Mouse (Mus musculus) stomach, embryonic 14.5 days (tissue): ENCODE data around the gene Dram1. TPM values are rescaled to one million over a fixed set of nuclear protein-coding genes. Genes with fewer than 3 reads are reported as not detected.

Experiments used
- ATAC-seq: fragments of 200-750 bp; cut with Nextera tagmentation; 2 replicates; pipeline ENCODE4 v1.8.0; 2017; ENCODE audit warnings: low read depth, moderate TSS enrichment; ENCODE audit not compliant: insufficient number of reproducible peaks, insufficient read depth, low FRiP score
- H3K27ac ChIP-seq: fragments of 300-500 bp; sonication (generic); 2 replicates; pipeline ENCODE4 v1.5.1; 2014; ENCODE audit warnings: mild to moderate bottlenecking, low read length, moderate library complexity, mixed read lengths
- H3K27me3 ChIP-seq: fragments of 300-500 bp; sonication (generic); 2 replicates; pipeline ENCODE4 v1.6.1; 2014; ENCODE audit warnings: low read length, control low read depth, mixed read lengths; ENCODE audit not compliant: control insufficient read depth, insufficient read depth
- H3K36me3 ChIP-seq: fragments of 300-500 bp; sonication (generic); 2 replicates; pipeline ENCODE4 v1.6.1; 2014; ENCODE audit warnings: mild to moderate bottlenecking, control low read depth, low read length, moderate library complexity, mixed read lengths; ENCODE audit not compliant: control insufficient read depth, insufficient read depth
- H3K4me1 ChIP-seq: fragments of 300-500 bp; sonication (generic); 2 replicates; pipeline ENCODE4 v1.6.1; 2014; ENCODE audit warnings: low read length, control low read depth, mixed read lengths; ENCODE audit not compliant: control insufficient read depth, insufficient read depth
- H3K4me2 ChIP-seq: fragments of 300-500 bp; sonication (generic); replicated peaks from 2 replicates; pipeline ENCODE4 v1.6.1; 2014; ENCODE audit warnings: low read depth, low read length, control low read depth
- H3K4me3 ChIP-seq: fragments of 300-500 bp; sonication (generic); 2 replicates; pipeline ENCODE4 v1.5.1; 2014; ENCODE audit warnings: low read depth, low read length, control low read depth
- H3K9ac ChIP-seq: fragments of 300-500 bp; sonication (generic); replicated peaks from 2 replicates; pipeline ENCODE4 v1.6.1; 2014; ENCODE audit warnings: low read depth, mild to moderate bottlenecking, control low read depth, low read length, moderate library complexity, mixed read lengths
- H3K9me3 ChIP-seq: fragments of 300-500 bp; sonication (generic); 2 replicates; pipeline ENCODE4 v1.6.1; 2016; ENCODE audit warnings: low read depth, low read length, control low read depth; ENCODE audit not compliant: control insufficient read depth
- WGBS: fragments of 180-500 bp; shearing (Covaris S2); extraction: QIAGEN DNeasy Blood & Tissue Kit; methylation state at CpG from one replicate; pipeline ENCODE4 v1.1.7; 2014; 5-methylcytosine and 5-hydroxymethylcytosine counted together
- polyA plus RNA-seq: library from polyadenylated mRNA; unstranded; fragments of >200 nt; fragmentation: Nextera tagmentation; extraction: Ambion mirVana; gene quantifications from 2 replicates; pipeline ENCODE4 v1.2.1, GENCODE M21; 2014

Dram1 gene
- polyA plus RNA-seq, result 2.7 and 3.3 TPM in 2 replicates

DNA sequence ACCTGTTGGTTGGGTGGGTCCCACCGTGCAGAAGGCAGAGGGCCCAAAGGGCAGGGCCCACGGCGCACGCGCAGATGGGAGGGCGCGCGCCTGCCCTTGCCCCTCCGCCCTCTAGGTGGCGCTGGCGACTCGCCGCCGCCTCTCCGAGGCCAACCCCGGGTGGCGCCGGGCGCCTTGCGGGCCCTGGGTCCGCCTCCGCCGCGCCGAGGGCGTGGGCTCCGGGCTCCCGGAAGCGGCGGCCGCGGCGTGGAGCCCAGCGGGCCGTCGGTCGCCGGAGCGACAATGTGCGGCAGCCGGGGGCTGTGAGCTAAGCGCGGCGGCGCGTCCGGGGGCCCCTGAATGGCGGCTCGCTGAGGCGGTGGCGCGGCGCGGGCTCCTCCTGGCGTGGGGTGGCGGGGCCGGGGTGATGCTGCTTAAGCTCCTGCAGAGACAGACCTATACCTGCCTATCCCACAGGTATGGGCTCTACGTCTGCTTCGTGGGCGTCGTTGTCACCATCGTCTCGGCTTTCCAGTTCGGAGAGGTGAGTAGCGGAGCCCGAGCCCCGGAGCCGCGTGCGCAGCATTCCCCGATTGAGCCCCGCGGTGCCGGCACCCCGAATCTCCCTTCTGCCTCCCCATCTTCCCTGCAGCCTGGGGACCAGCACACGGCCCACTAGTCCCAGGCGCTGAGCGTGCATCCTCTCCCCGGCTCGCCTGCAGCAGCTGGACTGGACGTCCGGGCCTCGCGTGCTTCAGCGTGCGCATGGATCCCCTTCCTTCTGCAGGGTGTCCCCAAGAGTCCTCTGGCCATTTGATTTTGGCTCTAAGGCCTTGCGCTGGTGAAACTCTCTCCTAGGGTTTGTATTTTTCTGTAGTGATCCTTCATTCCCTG, at the start of gene Dram1, which contains the start of gene Gnptab:
Gene Dram1, minus strand, starts transcription at position 68 of the 873 bp plus-strand sequence.
Gene Gnptab, plus strand, starts transcription at position 120 of the 873 bp plus-strand sequence.
- peak within 1 kb of the TSS; percentile 32 for H3K9ac ChIP-seq
- H3K4me2 ChIP-seq, result peak within 1 kb of the TSS; percentile 82
- WGBS, result under 1% methylated on average over 86 of the region's 87 CpGs
- H3K27me3 ChIP-seq, result no peaks in the 10 kb centered on the region
- H3K4me1 ChIP-seq, result peaks cover 8% of the 10 kb centered on the region; the same call in 1 of the 2 replicates
- H3K27ac ChIP-seq, result peak within 1 kb of the TSS; percentile 13; the same call in 1 of the 2 replicates
- no peaks in the 10 kb centered on the region for H3K9me3 ChIP-seq
- ATAC-seq, result peak; percentile 90
- no peaks in the 10 kb centered on the region for H3K36me3 ChIP-seq
- peak within 1 kb of the TSS; percentile 73 for H3K4me3 ChIP-seq

DNA sequence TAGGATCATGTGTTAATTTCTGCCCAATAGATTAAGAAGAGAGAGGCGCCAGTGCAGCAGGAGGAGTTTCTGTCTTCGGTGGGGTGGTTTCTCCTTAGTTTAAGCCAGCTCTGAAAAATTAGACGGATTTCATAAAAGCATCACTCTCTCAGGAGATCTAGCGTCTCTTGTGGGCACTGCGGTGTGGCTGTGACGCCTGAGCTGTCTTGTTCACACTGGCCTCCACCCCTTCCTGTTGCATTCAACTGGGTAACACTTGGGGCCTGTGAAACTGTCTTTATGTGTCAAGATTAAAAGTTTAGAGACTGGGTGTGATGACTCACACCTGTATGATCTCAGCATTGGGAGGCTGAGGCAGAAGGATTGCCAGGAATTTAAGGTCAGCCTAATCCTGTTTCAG, 49.1 kb upstream of the Dram1 start:
- 85% methylated on average over 6 of the region's 6 CpGs for WGBS
- Histone ChIP-seq H3K27ac (no peak overlapping the region), H3K4me2 (no peak overlapping the region), H3K27me3 (no peaks in the 10 kb centered on the region), H3K9ac (no peak overlapping the region), H3K4me1 (no peaks in the 10 kb centered on the region), H3K9me3 (no peaks in the 10 kb centered on the region), H3K4me3 (no peak overlapping the region), H3K36me3 (peaks cover 4% of the 10 kb centered on the region; the same call in 1 of the 2 replicates)
- ATAC-seq, result no peak

DNA sequence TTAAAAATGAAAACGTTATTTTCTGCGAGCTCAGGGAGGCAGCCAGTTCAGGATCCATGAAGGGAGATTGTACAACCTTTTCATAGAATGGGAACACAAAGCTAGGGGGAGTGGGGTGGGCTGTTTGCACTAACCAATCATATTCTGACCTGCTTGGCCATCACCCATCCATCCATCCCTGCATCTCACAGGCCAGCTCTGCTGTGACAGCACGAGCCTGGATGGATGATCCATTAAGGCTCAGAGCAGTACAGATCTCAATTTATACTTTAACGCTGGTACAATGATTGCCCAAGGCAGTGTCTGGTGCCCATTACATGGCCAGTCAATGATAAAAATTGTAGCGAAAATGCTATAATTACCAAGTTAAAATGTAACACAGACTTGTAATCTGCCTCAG, 48.0 kb upstream of the Dram1 start:
- no peak for ATAC-seq

DNA sequence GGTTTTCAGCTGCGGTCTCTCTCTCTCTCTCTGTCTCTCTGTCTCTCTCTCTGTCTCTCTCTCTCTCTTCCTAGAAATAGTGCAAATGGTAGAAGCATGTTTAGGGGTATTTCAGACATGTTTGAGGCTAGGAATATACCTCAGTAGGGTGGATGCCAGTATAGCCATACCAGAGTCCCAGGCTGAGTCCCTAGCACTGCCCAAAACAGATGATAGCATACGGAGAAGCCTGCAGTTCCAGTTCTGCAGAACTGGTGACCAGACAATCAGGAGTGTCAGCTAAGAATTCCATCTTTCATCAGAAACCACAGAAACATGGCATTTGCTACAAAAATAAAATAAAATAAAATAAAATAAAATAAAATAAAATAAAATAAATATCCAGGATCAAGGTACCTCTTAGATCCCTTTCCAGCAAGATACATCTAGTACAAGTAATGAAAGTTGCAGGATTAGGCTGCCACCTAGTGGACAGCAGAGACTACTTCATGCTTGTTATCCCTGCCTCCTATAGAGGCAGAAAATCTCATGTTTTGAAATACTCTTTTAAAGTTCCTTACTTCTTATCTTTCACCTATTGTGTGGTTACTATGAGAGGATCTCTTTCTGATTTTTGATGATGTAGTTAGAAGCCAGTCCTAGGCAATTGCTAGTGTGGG, 47.4 kb upstream of the Dram1 start:
- Histone ChIP-seq H3K36me3 (peaks cover 4% of the 10 kb centered on the region; the same call in 1 of the 2 replicates), H3K9me3 (no peaks in the 10 kb centered on the region), H3K9ac (no peak overlapping the region), H3K27me3 (no peaks in the 10 kb centered on the region), H3K4me3 (no peak overlapping the region), H3K27ac (no peak overlapping the region), H3K4me1 (no peaks in the 10 kb centered on the region), H3K4me2 (no peak overlapping the region)
- 94% methylated on average over 2 of the region's 2 CpGs for WGBS
- peak; percentile 49; the same call in 1 of the 2 replicates for ATAC-seq

More for the DNA sequence above, 48.0 kb upstream of the Dram1 start:
- H3K27me3 ChIP-seq, result no peaks in the 10 kb centered on the region
- no peaks in the 10 kb centered on the region for H3K9me3 ChIP-seq
- peaks cover 4% of the 10 kb centered on the region; the same call in 1 of the 2 replicates for H3K36me3 ChIP-seq
- WGBS, result 69% methylated on average over 5 of the region's 5 CpGs
- no peaks in the 10 kb centered on the region for H3K4me1 ChIP-seq
- no peak overlapping the region for H3K27ac ChIP-seq
- H3K9ac ChIP-seq, result no peak overlapping the region
- H3K4me3 ChIP-seq, result no peak overlapping the region
- H3K4me2 ChIP-seq, result no peak overlapping the region

DNA sequence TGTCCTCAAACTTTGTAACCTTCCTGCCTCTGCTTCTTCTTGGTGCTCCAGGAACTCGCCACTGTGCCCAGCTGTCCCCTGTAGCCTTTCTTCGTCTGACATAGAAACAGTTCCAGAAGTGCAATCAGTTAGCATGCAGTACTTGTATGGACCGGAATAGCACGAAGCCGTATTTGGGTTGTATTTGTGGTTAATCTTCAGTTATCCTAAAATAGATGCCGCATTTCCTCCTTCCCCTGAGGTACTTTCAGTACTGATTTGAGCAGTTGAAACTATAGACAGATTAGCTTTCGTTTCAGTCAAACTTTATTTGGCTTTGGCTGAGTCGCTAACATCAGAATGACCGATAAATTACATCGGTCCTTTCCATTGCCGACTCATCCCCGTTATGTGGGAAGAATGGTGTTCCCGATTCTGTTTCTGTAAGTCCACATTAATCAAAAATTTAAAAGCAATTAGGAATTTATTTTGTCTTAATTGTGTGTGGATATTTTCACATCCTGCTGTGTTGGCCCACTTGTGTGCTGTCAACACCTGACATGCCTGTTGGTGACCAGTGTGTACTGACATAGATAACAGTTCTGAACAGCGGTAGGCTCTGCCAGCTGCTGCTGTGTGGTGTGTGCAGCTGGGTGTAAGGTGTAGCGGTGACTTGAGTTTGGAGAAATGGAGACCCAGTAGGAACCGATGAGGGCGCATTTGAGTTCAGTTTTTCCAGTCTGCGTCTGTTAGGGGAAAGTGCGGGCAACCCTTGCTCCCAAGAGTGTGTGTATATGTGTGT, 42.0 kb upstream of the Dram1 start:
- H3K9ac ChIP-seq, result no peak overlapping the region
- no peaks in the 10 kb centered on the region for H3K27me3 ChIP-seq
- no peak for ATAC-seq
- no peak overlapping the region for H3K27ac ChIP-seq
- H3K4me3 ChIP-seq, result no peak overlapping the region
- H3K36me3 ChIP-seq, result no peaks in the 10 kb centered on the region; the same call in 1 of the 2 replicates
- 94% methylated on average over 19 of the region's 19 CpGs for WGBS
- no peaks in the 10 kb centered on the region for H3K9me3 ChIP-seq
- no peak overlapping the region for H3K4me2 ChIP-seq
- no peaks in the 10 kb centered on the region for H3K4me1 ChIP-seq

DNA sequence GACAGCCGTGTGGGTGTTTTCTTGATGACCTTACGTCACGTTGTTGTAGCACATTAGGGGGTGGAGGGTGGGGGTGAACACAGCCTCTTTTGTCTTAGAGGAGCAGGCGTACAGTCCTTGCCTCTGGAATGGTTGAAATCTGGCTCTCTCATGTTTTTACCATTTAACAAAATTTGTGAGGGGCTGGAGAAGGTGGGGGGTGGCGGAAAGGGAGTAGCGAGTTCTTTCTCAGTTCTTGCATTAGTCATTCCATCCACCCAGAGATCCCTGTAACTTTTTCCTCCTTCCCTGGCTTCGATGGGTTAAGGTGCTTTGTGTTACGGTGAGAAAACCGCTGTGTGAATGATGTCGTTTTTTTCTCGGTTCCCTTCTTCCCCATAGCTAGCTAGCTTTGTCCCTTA, 41.3 kb upstream of the Dram1 start:
- H3K9me3 ChIP-seq, result no peaks in the 10 kb centered on the region
- no peak overlapping the region for H3K4me2 ChIP-seq
- H3K9ac ChIP-seq, result no peak overlapping the region
- no peak overlapping the region for H3K27ac ChIP-seq
- no peaks in the 10 kb centered on the region; the same call in 1 of the 2 replicates for H3K36me3 ChIP-seq
- ATAC-seq, result no peak
- WGBS, result 82% methylated on average over 11 of the region's 11 CpGs
- H3K4me1 ChIP-seq, result no peaks in the 10 kb centered on the region
- H3K27me3 ChIP-seq, result no peaks in the 10 kb centered on the region
- no peak overlapping the region for H3K4me3 ChIP-seq

DNA sequence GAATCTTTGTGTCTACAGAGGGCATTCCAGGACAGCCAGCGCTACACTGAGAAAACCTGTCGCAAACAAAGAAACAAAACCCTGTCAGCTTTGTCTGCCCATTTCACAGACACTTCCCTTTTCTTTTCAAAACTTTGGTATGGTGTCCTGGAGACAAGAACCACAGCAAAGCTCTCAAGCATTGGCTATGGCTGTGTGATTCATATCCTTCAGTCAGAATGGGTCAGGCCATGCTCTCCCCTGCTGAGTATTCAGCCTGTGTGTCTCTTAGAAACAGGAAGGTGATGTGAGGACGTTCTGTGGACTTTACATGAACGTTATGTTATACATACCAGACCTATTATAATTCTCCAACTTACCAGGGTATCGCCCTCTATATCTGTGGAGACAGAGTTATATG, 38.8 kb upstream of the Dram1 start:
- no peaks in the 10 kb centered on the region; the same call in 1 of the 2 replicates for H3K36me3 ChIP-seq
- ATAC-seq, result no peak
- H3K9me3 ChIP-seq, result no peaks in the 10 kb centered on the region
- H3K4me2 ChIP-seq, result no peak overlapping the region
- H3K27ac ChIP-seq, result no peak overlapping the region
- H3K27me3 ChIP-seq, result no peaks in the 10 kb centered on the region
- no peak overlapping the region for H3K4me3 ChIP-seq
- no peak overlapping the region for H3K9ac ChIP-seq
- 83% methylated on average over 5 of the region's 5 CpGs for WGBS
- no peaks in the 10 kb centered on the region for H3K4me1 ChIP-seq
